ENCODE assay signal across 7 mouse cellular contexts in genomic region chr10:39170181-39170580, GRCm38 (mm10). TPM values are rescaled to one million over a fixed set of nuclear protein-coding genes. Genes with fewer than 3 reads are reported as not detected.
DNase-seq lines count a peak whose midpoint lies in the region; ATAC-seq and TF ChIP-seq lines count a peak whose summit lies in the region.

No protein-coding gene starts in this region.

- H3K9me3 ChIP-seq in forebrain, postnatal 0 days (ENCODE audit: low read length) = no peaks in the 10 kb centered on the region
- no peaks in the 10 kb centered on the region for H3K9me3 ChIP-seq in midbrain, embryonic 13.5 days

- H3K4me2 ChIP-seq in forebrain, postnatal 0 days (ENCODE audit: low read depth) = peak overlapping the region; percentile 57
- H3K4me2 ChIP-seq in midbrain, embryonic 13.5 days (replicated peaks) = peak overlapping the region; percentile 63

- peak overlapping the region; percentile 22; the same call in 1 of the 2 replicates for H3K4me3 ChIP-seq in forebrain, postnatal 0 days (ENCODE audit: low read depth, low read length)
- H3K4me3 ChIP-seq in midbrain, embryonic 13.5 days (replicated peaks) = no peak overlapping the region

- ATAC-seq in forebrain, postnatal 0 days = no peak
- ATAC-seq in inflammation-experienced regulatory T-cells, adult 6 months = peak; percentile 21
- peak; percentile 7 for ATAC-seq in midbrain, embryonic 13.5 days

- peak overlapping the region; percentile 29; the same call in 1 of the 2 replicates for H3K27ac ChIP-seq in forebrain, postnatal 0 days (ENCODE audit: low read depth, low read length)
- no peak overlapping the region for H3K27ac ChIP-seq in midbrain, embryonic 13.5 days

- WGBS in forebrain, postnatal 0 days = 3% methylated on average over 8 of the region's 8 CpGs
- 8% methylated on average over 8 of the region's 8 CpGs for WGBS in midbrain, embryonic 13.5 days

- no peaks in the 10 kb centered on the region for H3K27me3 ChIP-seq in forebrain, postnatal 0 days (ENCODE audit: insufficient read depth, low read length)
- H3K27me3 ChIP-seq in midbrain, embryonic 13.5 days = peaks cover 6% of the 10 kb centered on the region; the same call in 1 of the 2 replicates

- H3K9ac ChIP-seq in forebrain, postnatal 0 days = 0 out of 2 replicates have a peak overlapping the region, but pooled peaks have one; percentile 35
- H3K9ac ChIP-seq in midbrain, embryonic 13.5 days (replicated peaks) = no peak overlapping the region

- DNase-seq in T-cell, adult 2 months (ENCODE audit: low spot score) = peak; percentile 79
- peak; percentile 78 for DNase-seq in cerebellum, adult 11-12 months
- peak; percentile 88 for DNase-seq in forebrain, postnatal 0 days
- peak; percentile 76 for DNase-seq in left cerebral cortex, postnatal 4 days
- DNase-seq in spleen, postnatal 10 days (ENCODE audit: low spot score in 2 of 2) = peak; percentile 52 to 81

- peaks cover 39% of the 10 kb centered on the region for H3K4me1 ChIP-seq in forebrain, postnatal 0 days (ENCODE audit: insufficient read depth)
- H3K4me1 ChIP-seq in midbrain, embryonic 13.5 days (replicated peaks) = peaks cover 46% of the 10 kb centered on the region

- no peaks in the 10 kb centered on the region for H3K36me3 ChIP-seq in forebrain, postnatal 0 days (ENCODE audit: insufficient read depth)
- H3K36me3 ChIP-seq in midbrain, embryonic 13.5 days = no peaks in the 10 kb centered on the region

- intact Hi-C loops in left cerebral cortex, postnatal 4 days (cut with DNase I) = loop anchor here (2.0 to 10.0 kb wide), 4 partner anchors 62 to 562 kb away; partner anchors contain the start of gene Rev3l

- TF ChIP-seq CTCF in forebrain, postnatal 0 days (IDR thresholded peaks at IDR 0.05; ENCODE audit: low read depth) = peak; percentile 93

RNA-seq across cellular contexts. Expression of gene Ccn6, which starts 6.6 kb away (rescaled TPM):
- total RNA-seq in forebrain, postnatal 0 days (2014; rRNA removed) = 1.9 TPM in 1 of 2 replicates, not detected in the other
- 0.18 and 0.21 TPM in 2 replicates for polyA plus RNA-seq in forebrain, postnatal 0 days (2015; fragmentation: Nextera tagmentation; extraction: Ambion mirVana)
- polyA plus RNA-seq in inflammation-experienced regulatory T-cells, adult 6 months (2017; shearing (Covaris generic)) = under 1 TPM in 1 of 3 experiments, not detected in 2; 0.34 TPM
- 1 to 10 TPM in 1 of 2 experiments, under 1 TPM in 1; 0.54 to 1.2 TPM for total RNA-seq in left cerebral cortex, postnatal 4 days (2021)
- 0.32 and 0.53 TPM in 2 replicates for polyA plus RNA-seq in midbrain, embryonic 13.5 days (2015; fragmentation: Nextera tagmentation; extraction: Ambion mirVana)

RNA-seq across cellular contexts. Expression of gene Tube1, which starts 36.4 kb away (rescaled TPM):
- total RNA-seq in forebrain, postnatal 0 days (2014; rRNA removed) = 7.6 and 8.2 TPM in 2 replicates
- 3.0 and 3.7 TPM in 2 replicates for polyA plus RNA-seq in forebrain, postnatal 0 days (2015; fragmentation: Nextera tagmentation; extraction: Ambion mirVana)
- polyA plus RNA-seq in inflammation-experienced regulatory T-cells, adult 6 months (2017; shearing (Covaris generic)) = 10 to 100 TPM in 1 of 3 experiments, 1 to 10 TPM in 2; 2.5 to 11.1 (median 3.4) TPM
- total RNA-seq in left cerebral cortex, postnatal 4 days (2021) = 1 to 10 TPM; 6.0 to 7.5 TPM
- 10.6 and 12.0 TPM in 2 replicates for polyA plus RNA-seq in midbrain, embryonic 13.5 days (2015; fragmentation: Nextera tagmentation; extraction: Ambion mirVana)

RNA-seq across cellular contexts. Expression of gene Fam229b, which starts 36.5 kb away (rescaled TPM):
- 25.8 and 26.1 TPM in 2 replicates for total RNA-seq in forebrain, postnatal 0 days (2014; rRNA removed)
- 43.1 and 47.3 TPM in 2 replicates for polyA plus RNA-seq in forebrain, postnatal 0 days (2015; fragmentation: Nextera tagmentation; extraction: Ambion mirVana)
- 1 to 10 TPM; 1.6 to 2.3 (median 1.7) TPM for polyA plus RNA-seq in inflammation-experienced regulatory T-cells, adult 6 months (2017; shearing (Covaris generic))
- 10 to 100 TPM; 10.7 to 13.4 TPM for total RNA-seq in left cerebral cortex, postnatal 4 days (2021)
- polyA plus RNA-seq in midbrain, embryonic 13.5 days (2015; fragmentation: Nextera tagmentation; extraction: Ambion mirVana) = 30.6 and 31.7 TPM in 2 replicates
